Mouse (Mus musculus): ENCODE results near the gene Gpsm3. TPM values are rescaled to one million over a fixed set of nuclear protein-coding genes. Genes with fewer than 3 reads are reported as not detected.
A peak's percentile ranks its signal among the peaks of the same experiment; 100 is the strongest.

The Gpsm3 gene
- polyA plus RNA-seq, 1 experiment from 2014 or later = 3.2 TPM

- ATAC-seq (ENCODE audit: low FRiP score) (no peak), DNase-seq (ENCODE audit: low spot score) (no peak)
- H3K27me3 ChIP-seq (ENCODE audit: control insufficient read depth, insufficient read depth, low read length) = no peaks in the 10 kb centered on the region
- H3K9me3 ChIP-seq (ENCODE audit: control insufficient read depth, low read length) = no peaks in the 10 kb centered on the region
- no peaks in the 10 kb centered on the region for H3K4me1 ChIP-seq (replicated peaks; ENCODE audit: control insufficient read depth, insufficient read depth, low read length)
- 0 out of 2 replicates have a peak, but pooled peaks cover 4% of the 10 kb centered on the region for H3K36me3 ChIP-seq (ENCODE audit: control insufficient read depth, insufficient read depth, low read length)
- no peak overlapping the region for H3K9ac ChIP-seq (ENCODE audit: low read depth, low read length)
- no peak overlapping the region for H3K4me3 ChIP-seq (ENCODE audit: low read depth, low read length)
- WGBS = 85% methylated on average over 11 of the region's 11 CpGs
- no peak overlapping the region for H3K4me2 ChIP-seq (replicated peaks; ENCODE audit: low read depth, low read length)
- H3K27ac ChIP-seq (ENCODE audit: low read depth, low read length) = no peak overlapping the region
These were observed 23.5 kb downstream of the Gpsm3 start for GRCm38 (mm10) chr17:34613054-34613645.

DNA sequence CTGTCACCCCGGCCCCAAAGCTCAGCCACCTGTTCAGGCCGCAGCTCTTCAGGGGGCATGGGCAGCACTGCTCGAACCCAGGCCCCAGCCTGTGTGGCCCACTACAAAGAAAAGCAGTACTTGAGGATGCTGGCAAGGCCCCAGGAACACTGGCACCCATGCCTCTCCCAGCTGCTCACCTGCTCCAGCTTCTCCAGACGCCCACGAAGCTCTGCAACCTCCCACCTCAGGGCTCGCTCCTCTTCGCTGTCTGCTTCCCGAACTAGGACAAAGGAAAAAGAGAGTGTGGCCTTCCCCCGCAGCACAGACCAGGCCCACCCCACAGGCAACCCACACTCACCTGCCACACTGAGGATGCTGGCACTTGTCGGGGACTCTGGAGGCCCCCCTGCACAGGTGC is 24.2 kb downstream of the Gpsm3 start:
- Histone ChIP-seq H3K4me3 (ENCODE audit: low read depth, low read length) (no peak overlapping the region), H3K9me3 (ENCODE audit: control insufficient read depth, low read length) (no peaks in the 10 kb centered on the region), H3K4me2 (replicated peaks; ENCODE audit: low read depth, low read length) (no peak overlapping the region), H3K9ac (ENCODE audit: low read depth, low read length) (no peak overlapping the region), H3K27me3 (ENCODE audit: control insufficient read depth, insufficient read depth, low read length) (no peaks in the 10 kb centered on the region), H3K36me3 (ENCODE audit: control insufficient read depth, insufficient read depth, low read length) (0 out of 2 replicates have a peak, but pooled peaks cover 4% of the 10 kb centered on the region), H3K4me1 (replicated peaks; ENCODE audit: control insufficient read depth, insufficient read depth, low read length) (no peaks in the 10 kb centered on the region), H3K27ac (ENCODE audit: low read depth, low read length) (no peak overlapping the region)
- ATAC-seq (ENCODE audit: low FRiP score) (no peak), DNase-seq (ENCODE audit: low spot score) (no peak)
- 88% methylated on average over 10 of the region's 10 CpGs for WGBS

GRCm38 (mm10) chr17:34615871-34616270 is 26.3 kb downstream of the Gpsm3 start, which contains the start of gene Egfl8:
TSS of gene Egfl8 (minus strand) at chr17:34615971.
- H3K4me1 ChIP-seq (replicated peaks; ENCODE audit: control insufficient read depth, insufficient read depth, low read length) = no peaks in the 10 kb centered on the region; the same call in 1 of the 2 replicates
- H3K4me3 ChIP-seq (ENCODE audit: low read depth, low read length) = no peak within 1 kb of the TSS
- no peak for DNase-seq (ENCODE audit: low spot score)
- no peak within 1 kb of the TSS for H3K27ac ChIP-seq (ENCODE audit: low read depth, low read length)
- no peaks in the 10 kb centered on the region for H3K27me3 ChIP-seq (ENCODE audit: control insufficient read depth, insufficient read depth, low read length)
- no peaks in the 10 kb centered on the region for H3K9me3 ChIP-seq (ENCODE audit: control insufficient read depth, low read length)
- 0 out of 2 replicates have a peak, but pooled peaks cover 4% of the 10 kb centered on the region for H3K36me3 ChIP-seq (ENCODE audit: control insufficient read depth, insufficient read depth, low read length)
- WGBS = 68% methylated on average over 6 of the region's 6 CpGs
- no peak within 1 kb of the TSS for H3K9ac ChIP-seq (ENCODE audit: low read depth, low read length)
- ATAC-seq (ENCODE audit: low FRiP score) = no peak
- no peak within 1 kb of the TSS for H3K4me2 ChIP-seq (replicated peaks; ENCODE audit: low read depth, low read length)

GRCm38 (mm10) chr17:34618999-34619398 is 29.4 kb downstream of the Gpsm3 start:
- Histone ChIP-seq H3K36me3 (ENCODE audit: control insufficient read depth, insufficient read depth, low read length) (no peaks in the 10 kb centered on the region), H3K4me2 (replicated peaks; ENCODE audit: low read depth, low read length) (no peak overlapping the region), H3K27ac (ENCODE audit: low read depth, low read length) (no peak overlapping the region), H3K9me3 (ENCODE audit: control insufficient read depth, low read length) (no peaks in the 10 kb centered on the region), H3K4me1 (replicated peaks; ENCODE audit: control insufficient read depth, insufficient read depth, low read length) (no peaks in the 10 kb centered on the region; the same call in 1 of the 2 replicates), H3K9ac (ENCODE audit: low read depth, low read length) (no peak overlapping the region), H3K27me3 (ENCODE audit: control insufficient read depth, insufficient read depth, low read length) (no peaks in the 10 kb centered on the region), H3K4me3 (ENCODE audit: low read depth, low read length) (no peak overlapping the region)
- 17% methylated on average over 6 of the region's 6 CpGs for WGBS
- DNase-seq (ENCODE audit: low spot score) (peak; percentile 78), ATAC-seq (ENCODE audit: low FRiP score) (no peak)

GRCm38 (mm10) chr17:34621006-34621405 is 31.4 kb downstream of the Gpsm3 start:
- no peak overlapping the region for H3K9ac ChIP-seq (ENCODE audit: low read depth, low read length)
- 93% methylated on average over 8 of the region's 8 CpGs for WGBS
- no peak for ATAC-seq (ENCODE audit: low FRiP score)

GRCm38 (mm10) chr17:34623161-34623560 is 33.6 kb downstream of the Gpsm3 start:
- WGBS = 88% methylated on average over 9 of the region's 9 CpGs
- Histone ChIP-seq H3K4me3 (ENCODE audit: low read depth, low read length) (no peak overlapping the region), H3K4me2 (replicated peaks; ENCODE audit: low read depth, low read length) (no peak overlapping the region), H3K4me1 (replicated peaks; ENCODE audit: control insufficient read depth, insufficient read depth, low read length) (peaks cover 8% of the 10 kb centered on the region; the same call in 1 of the 2 replicates), H3K36me3 (ENCODE audit: control insufficient read depth, insufficient read depth, low read length) (no peaks in the 10 kb centered on the region), H3K9me3 (ENCODE audit: control insufficient read depth, low read length) (no peaks in the 10 kb centered on the region), H3K27me3 (ENCODE audit: control insufficient read depth, insufficient read depth, low read length) (no peaks in the 10 kb centered on the region), H3K27ac (ENCODE audit: low read depth, low read length) (no peak overlapping the region), H3K9ac (ENCODE audit: low read depth, low read length) (no peak overlapping the region)
- DNase-seq (ENCODE audit: low spot score) = no peak
- no peak for ATAC-seq (ENCODE audit: low FRiP score)

More at GRCm38 (mm10) chr17:34621006-34621405, 31.4 kb downstream of the Gpsm3 start:
- Histone ChIP-seq H3K9me3 (ENCODE audit: control insufficient read depth, low read length) (no peaks in the 10 kb centered on the region), H3K4me2 (replicated peaks; ENCODE audit: low read depth, low read length) (no peak overlapping the region), H3K27me3 (ENCODE audit: control insufficient read depth, insufficient read depth, low read length) (no peaks in the 10 kb centered on the region), H3K27ac (ENCODE audit: low read depth, low read length) (no peak overlapping the region), H3K36me3 (ENCODE audit: control insufficient read depth, insufficient read depth, low read length) (no peaks in the 10 kb centered on the region), H3K4me1 (replicated peaks; ENCODE audit: control insufficient read depth, insufficient read depth, low read length) (peaks cover under 1% of the 10 kb centered on the region; the same call in 1 of the 2 replicates), H3K4me3 (ENCODE audit: low read depth, low read length) (no peak overlapping the region)
- no peak for DNase-seq (ENCODE audit: low spot score)

DNA sequence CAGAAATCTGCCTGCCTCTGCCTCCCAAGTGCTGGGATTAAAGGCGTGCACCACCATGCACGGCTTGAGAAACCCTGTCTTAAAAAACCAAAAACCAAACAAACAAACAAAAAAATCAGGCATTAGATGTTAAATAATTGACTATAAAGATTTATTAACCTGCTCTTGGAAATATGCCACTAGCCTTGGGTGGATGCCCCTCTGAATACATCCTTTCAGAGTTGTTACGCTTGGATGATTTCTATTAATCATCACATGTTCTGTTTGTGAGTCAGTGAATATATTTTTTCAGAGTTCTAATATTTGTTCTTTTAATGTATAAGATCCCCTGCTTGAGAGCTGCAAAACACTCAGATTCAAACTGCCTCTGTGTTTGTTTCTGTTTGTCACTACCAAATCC is 35.4 kb downstream of the Gpsm3 start:
- Histone ChIP-seq H3K36me3 (ENCODE audit: control insufficient read depth, insufficient read depth, low read length) (no peaks in the 10 kb centered on the region), H3K4me2 (replicated peaks; ENCODE audit: low read depth, low read length) (no peak overlapping the region), H3K4me1 (replicated peaks; ENCODE audit: control insufficient read depth, insufficient read depth, low read length) (peaks cover 24% of the 10 kb centered on the region), H3K4me3 (ENCODE audit: low read depth, low read length) (no peak overlapping the region), H3K27me3 (ENCODE audit: control insufficient read depth, insufficient read depth, low read length) (peaks cover 9% of the 10 kb centered on the region), H3K9me3 (ENCODE audit: control insufficient read depth, low read length) (no peaks in the 10 kb centered on the region), H3K9ac (ENCODE audit: low read depth, low read length) (no peak overlapping the region), H3K27ac (ENCODE audit: low read depth, low read length) (no peak overlapping the region)
- ATAC-seq (ENCODE audit: low FRiP score) (no peak), DNase-seq (ENCODE audit: low spot score) (no peak)
- 99% methylated on average over 3 of the region's 3 CpGs for WGBS

GRCm38 (mm10) chr17:34626062-34626772 is 36.6 kb downstream of the Gpsm3 start:
- H3K9ac ChIP-seq (ENCODE audit: low read depth, low read length) = peak overlapping the region; percentile 64
- peak overlapping the region; percentile 60 for H3K4me2 ChIP-seq (replicated peaks; ENCODE audit: low read depth, low read length)
- DNase-seq (ENCODE audit: low spot score) = no peak
- H3K27me3 ChIP-seq (ENCODE audit: control insufficient read depth, insufficient read depth, low read length) = peaks cover 21% of the 10 kb centered on the region
- ATAC-seq (ENCODE audit: low FRiP score) = no peak
- 52% methylated on average over 16 of the region's 16 CpGs for WGBS
- H3K36me3 ChIP-seq (ENCODE audit: control insufficient read depth, insufficient read depth, low read length) = no peaks in the 10 kb centered on the region
- H3K27ac ChIP-seq (ENCODE audit: low read depth, low read length) = peak overlapping the region; percentile 8
- no peaks in the 10 kb centered on the region for H3K9me3 ChIP-seq (ENCODE audit: control insufficient read depth, low read length)
- peak overlapping the region; percentile 67 for H3K4me3 ChIP-seq (ENCODE audit: low read depth, low read length)
- H3K4me1 ChIP-seq (replicated peaks; ENCODE audit: control insufficient read depth, insufficient read depth, low read length) = peaks cover 26% of the 10 kb centered on the region

DNA sequence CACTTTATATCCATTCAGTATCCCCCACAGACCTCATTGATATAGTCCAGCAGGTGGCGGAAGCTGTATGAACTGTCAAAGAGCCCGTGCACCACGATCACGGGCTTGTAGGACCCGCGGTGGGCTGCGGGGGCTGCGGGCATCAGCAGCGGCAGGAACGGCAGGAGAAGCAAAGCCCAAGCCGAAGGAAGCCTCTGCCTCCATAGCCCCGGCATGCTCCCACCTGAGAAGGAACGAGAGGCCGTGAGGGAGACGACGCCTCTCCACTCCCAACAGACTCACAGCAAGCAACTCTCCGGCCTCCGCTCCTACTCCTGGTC is 37.1 kb downstream of the Gpsm3 start:
- peaks cover 29% of the 10 kb centered on the region for H3K4me1 ChIP-seq (replicated peaks; ENCODE audit: control insufficient read depth, insufficient read depth, low read length)

More for the DNA sequence above, 37.1 kb downstream of the Gpsm3 start:
- H3K9me3 ChIP-seq (ENCODE audit: control insufficient read depth, low read length) = no peaks in the 10 kb centered on the region
- H3K4me2 ChIP-seq (replicated peaks; ENCODE audit: low read depth, low read length) = peak overlapping the region; percentile 60
- peak overlapping the region; percentile 67 for H3K4me3 ChIP-seq (ENCODE audit: low read depth, low read length)
- peak; percentile 46 for ATAC-seq (ENCODE audit: low FRiP score)
- 0% methylated on average over 18 of the region's 18 CpGs for WGBS
- peaks cover 26% of the 10 kb centered on the region for H3K27me3 ChIP-seq (ENCODE audit: control insufficient read depth, insufficient read depth, low read length)
- peak overlapping the region; percentile 64 for H3K9ac ChIP-seq (ENCODE audit: low read depth, low read length)
- peak overlapping the region; percentile 8 for H3K27ac ChIP-seq (ENCODE audit: low read depth, low read length)
- H3K36me3 ChIP-seq (ENCODE audit: control insufficient read depth, insufficient read depth, low read length) = no peaks in the 10 kb centered on the region
- peak; percentile 69 for DNase-seq (ENCODE audit: low spot score)
